1 mouse cellular context compared by ENCODE assay signal in genomic region chr15:98631493-98631892, GRCm38 (mm10).
TF ChIP-seq lines count a peak whose summit lies in the region.

No protein-coding gene starts in this region.

TF ChIP-seq in MEL, 35 proteins besides CTCF, POLR2A, EP300 and RAD21 (continued from another document):
- TF ChIP-seq MYC (IDR thresholded peaks at IDR 0.05; ENCODE audit: low read depth, low read length) (peak; percentile 80; the same call in 1 of the 2 replicates), MAZ (IDR thresholded peaks at IDR 0.05; ENCODE audit: low read depth, low read length) (peak; percentile 97), POLR2AphosphoS2 (IDR thresholded peaks at IDR 0.05; ENCODE audit: low read length) (no peak), MAX (IDR thresholded peaks at IDR 0.05; ENCODE audit: low read length) (peak; percentile 72; the same call in 1 of the 2 replicates), TAL1 (IDR thresholded peaks at IDR 0.05; ENCODE audit: low read length) (no peak), NELFE (IDR thresholded peaks at IDR 0.05; ENCODE audit: low read depth, low read length) (no peak; the same call in 1 of the 2 replicates), ZC3H11A (IDR thresholded peaks at IDR 0.05; ENCODE audit: low read depth, low read length) (peak; percentile 66), KAT2A (conservative IDR thresholded peaks at IDR 0.05; ENCODE audit: low read depth, low read length) (no peak), MEF2A (IDR thresholded peaks at IDR 0.05; ENCODE audit: extremely low read depth, insufficient replicate concordance, low read depth, low read length, poor library complexity, severe bottlenecking) (no peak), UBTF (IDR thresholded peaks at IDR 0.05; ENCODE audit: borderline replicate concordance, insufficient read depth, low read depth, low read length) (0 out of 2 replicates have a peak, but pooled peaks have one; percentile 71), MXI1 (IDR thresholded peaks at IDR 0.05; ENCODE audit: low read depth, low read length) (peak; percentile 65), RCOR1 (IDR thresholded peaks at IDR 0.05; ENCODE audit: low read depth, low read length) (peak; percentile 30), E2F4 (IDR thresholded peaks at IDR 0.05; ENCODE audit: borderline replicate concordance, low read depth, low read length) (no peak), POLR2AphosphoS5 (IDR thresholded peaks at IDR 0.05; ENCODE audit: borderline replicate concordance, low read depth, low read length) (no peak), MYB (IDR thresholded peaks at IDR 0.05; ENCODE audit: low read depth, low read length) (no peak), BHLHE40 (IDR thresholded peaks at IDR 0.05; ENCODE audit: borderline replicate concordance, low read depth, low read length) (peak; percentile 41; the same call in 1 of the 2 replicates), ELF1 (IDR thresholded peaks at IDR 0.05; ENCODE audit: low read depth, low read length) (peak; percentile 47; the same call in 1 of the 2 replicates)
